Mouse (Mus musculus) heart, embryonic 11.5 days (tissue): ENCODE measurements around the gene Kcnip4. TPM values are rescaled to one million over a fixed set of nuclear protein-coding genes. Genes with fewer than 3 reads are reported as not detected.
A peak's percentile ranks its signal among the peaks of the same experiment; 100 is the strongest.

Experiments used
- ATAC-seq: fragments of 200-750 bp; cut with Nextera tagmentation; replicated peaks from 2 replicates; pipeline ENCODE4 v1.8.0; 2017; ENCODE audit warnings: moderate library complexity; ENCODE audit not compliant: insufficient number of reproducible peaks, low FRiP score, low TSS enrichment
- H3K27ac ChIP-seq: fragments of 300-500 bp; sonication (generic); 2 replicates; pipeline ENCODE4 v1.5.1; 2014; ENCODE audit warnings: mild to moderate bottlenecking, low read depth, low read length
- H3K27me3 ChIP-seq: fragments of 300-500 bp; sonication (generic); 2 replicates; pipeline ENCODE4 v1.6.1; 2014; ENCODE audit warnings: mild to moderate bottlenecking, low read length, mixed read lengths; ENCODE audit not compliant: control insufficient read depth, insufficient read depth
- H3K36me3 ChIP-seq: fragments of 300-500 bp; sonication (generic); 2 replicates; pipeline ENCODE4 v1.6.1; 2014; ENCODE audit warnings: mild to moderate bottlenecking, low read length, moderate library complexity, mixed read lengths; ENCODE audit not compliant: control insufficient read depth, insufficient read depth
- H3K4me1 ChIP-seq: fragments of 300-500 bp; sonication (generic); 2 replicates; pipeline ENCODE4 v1.6.1; 2014; ENCODE audit warnings: low read length; ENCODE audit not compliant: control insufficient read depth, insufficient read depth
- H3K4me2 ChIP-seq: fragments of 300-500 bp; sonication (generic); 2 replicates; pipeline ENCODE4 v1.6.1; 2014; ENCODE audit warnings: mild to moderate bottlenecking, moderate library complexity
- H3K4me3 ChIP-seq: fragments of 300-500 bp; sonication (generic); 2 replicates; pipeline ENCODE4 v1.5.1; 2014; ENCODE audit warnings: low read depth, low read length
- H3K9ac ChIP-seq: fragments of 300-500 bp; sonication (generic); 2 replicates; pipeline ENCODE4 v1.6.1; 2014; ENCODE audit warnings: mild to moderate bottlenecking, low read depth, low read length, moderate library complexity
- H3K9me3 ChIP-seq: fragments of 300-500 bp; sonication (generic); replicated peaks from 2 replicates; pipeline ENCODE4 v1.6.1; 2016; ENCODE audit warnings: low read length; ENCODE audit not compliant: control insufficient read depth
- WGBS: fragments of 180-500 bp; shearing (Covaris S2); extraction: QIAGEN DNeasy Blood & Tissue Kit; methylation state at CpG from one replicate; pipeline ENCODE4 v1.1.7; 2014; ENCODE audit not compliant: insufficient replicate concordance; 5-methylcytosine and 5-hydroxymethylcytosine counted together
- polyA plus RNA-seq: library from polyadenylated mRNA; unstranded; fragments of >200 nt; fragmentation: Nextera tagmentation; extraction: Ambion mirVana; gene quantifications from 2 replicates; pipeline ENCODE4 v1.2.1, GENCODE M21; 2014

The Kcnip4 gene
- polyA plus RNA-seq, 1 experiment from 2014 or later: 0.63 TPM

DNA sequence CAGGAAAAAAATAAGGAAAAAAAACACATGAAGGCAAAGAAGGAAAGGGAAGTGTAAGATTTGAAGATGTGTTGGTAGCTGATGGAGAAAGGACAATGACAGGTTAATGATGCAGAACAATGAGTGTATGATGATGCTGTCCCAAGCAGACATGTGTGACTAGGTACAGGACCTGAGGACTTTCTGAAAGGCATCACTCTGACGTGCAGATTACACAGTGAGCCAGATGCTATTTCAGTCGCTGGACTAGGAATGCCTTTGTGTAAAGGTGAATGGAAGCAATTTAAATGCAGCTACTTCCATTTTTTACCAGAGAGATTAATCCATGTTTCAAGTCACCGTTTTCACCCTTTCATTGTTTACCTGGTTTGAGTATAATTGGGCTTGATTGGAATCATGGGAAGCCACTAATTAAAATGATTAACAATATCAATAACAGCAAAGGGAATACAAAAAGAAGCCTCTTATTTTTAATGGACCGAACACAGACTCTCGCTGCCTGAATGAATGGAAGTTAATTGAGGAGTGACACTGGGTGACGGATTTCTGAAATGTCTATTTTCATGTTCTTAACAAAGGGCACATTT lies 483.4 kb downstream of the Kcnip4 start:
- WGBS: 65% methylated on average over 6 of the region's 6 CpGs

DNA sequence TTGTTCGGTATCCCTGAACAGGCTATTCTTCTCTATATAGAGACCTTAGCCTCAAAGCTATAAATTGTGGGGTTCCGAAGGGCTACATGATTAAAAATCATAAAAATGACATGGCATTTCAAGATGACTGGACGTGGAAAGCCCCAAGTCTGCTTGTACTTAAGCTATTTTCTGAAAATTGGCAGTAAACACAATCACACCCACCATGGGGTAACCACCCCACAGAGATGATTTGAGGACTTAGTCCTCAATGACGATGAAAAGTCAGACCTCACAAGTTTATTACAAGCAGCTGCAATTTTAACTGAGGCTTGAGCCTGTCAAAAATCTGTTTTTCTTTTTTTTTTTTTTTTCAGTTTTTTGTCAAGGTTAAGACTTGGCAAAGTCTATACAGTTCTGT lies 527.3 kb downstream of the Kcnip4 start:
- H3K36me3 ChIP-seq: no peaks in the 10 kb centered on the region
- no peak overlapping the region for H3K4me3 ChIP-seq
- ATAC-seq: no peak
- no peak overlapping the region for H3K9ac ChIP-seq
- WGBS: 73% methylated on average over 4 of the region's 4 CpGs
- no peaks in the 10 kb centered on the region for H3K9me3 ChIP-seq
- no peak overlapping the region for H3K27ac ChIP-seq
- H3K27me3 ChIP-seq: no peaks in the 10 kb centered on the region
- no peak overlapping the region for H3K4me2 ChIP-seq
- H3K4me1 ChIP-seq: no peaks in the 10 kb centered on the region

More for the DNA sequence above, 483.4 kb downstream of the Kcnip4 start:
- no peak for ATAC-seq
- Histone ChIP-seq H3K9me3 (no peaks in the 10 kb centered on the region), H3K9ac (no peak overlapping the region), H3K27me3 (no peaks in the 10 kb centered on the region), H3K27ac (no peak overlapping the region), H3K36me3 (no peaks in the 10 kb centered on the region), H3K4me3 (no peak overlapping the region), H3K4me1 (no peaks in the 10 kb centered on the region), H3K4me2 (no peak overlapping the region)

DNA sequence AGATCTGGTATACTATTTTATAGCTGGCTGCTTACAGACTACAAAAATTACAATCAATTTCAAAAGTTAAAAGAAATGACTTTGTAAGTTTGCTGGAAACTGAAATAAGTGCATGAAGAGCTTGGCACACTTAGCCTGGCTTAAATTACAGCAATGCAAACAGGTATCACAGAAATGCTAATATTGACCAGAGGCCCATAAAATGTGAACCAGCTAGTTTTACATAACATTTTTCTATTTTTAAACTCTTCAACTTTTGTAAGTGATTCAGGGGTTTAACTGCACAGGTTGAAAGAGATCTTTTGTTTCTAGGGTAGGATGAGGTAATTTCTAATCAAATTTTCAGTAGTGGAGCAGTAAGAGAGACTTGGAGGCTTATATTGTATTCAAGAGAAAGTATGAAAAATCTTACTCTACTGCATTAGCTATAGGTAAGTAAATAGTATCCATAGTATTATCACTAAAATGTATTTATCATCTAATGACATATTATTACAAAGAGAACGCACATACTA lies 535.5 kb downstream of the Kcnip4 start:
- H3K36me3 ChIP-seq: no peaks in the 10 kb centered on the region

DNA sequence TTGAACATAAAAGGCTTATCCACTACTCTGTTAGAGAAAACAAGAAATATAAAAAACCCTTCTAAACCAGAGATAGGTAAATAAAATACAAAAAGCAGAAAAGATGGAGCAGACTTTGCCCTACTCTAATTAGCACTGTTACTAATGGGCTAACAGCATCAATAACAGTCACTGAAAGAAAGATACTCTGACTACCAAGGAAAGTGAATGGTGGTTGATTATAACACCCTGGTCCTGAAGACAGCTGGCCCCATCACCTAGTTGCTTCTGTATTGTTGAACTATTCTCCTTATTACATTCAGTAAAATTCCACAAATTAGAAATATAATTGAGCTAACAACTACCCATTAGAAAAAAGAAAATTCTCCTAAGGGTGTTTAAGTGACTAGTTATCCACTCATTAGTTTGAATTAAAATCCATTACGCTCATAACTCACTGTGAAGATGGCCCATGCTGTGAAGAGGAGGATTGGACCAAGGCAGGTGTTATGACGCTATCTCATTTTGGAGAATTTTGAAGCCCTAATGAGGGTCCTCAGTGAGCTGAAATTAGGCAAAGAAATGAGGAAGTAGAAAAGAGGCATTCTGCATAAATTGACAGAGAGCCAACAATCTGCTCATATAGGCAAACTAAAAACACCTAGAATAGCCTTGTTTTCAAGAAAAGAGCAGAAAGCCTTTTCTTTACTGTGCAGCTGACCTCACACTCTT lies 582.2 kb downstream of the Kcnip4 start:
- Histone ChIP-seq H3K27me3 (no peaks in the 10 kb centered on the region), H3K4me2 (no peak overlapping the region), H3K4me1 (no peaks in the 10 kb centered on the region), H3K9ac (no peak overlapping the region), H3K36me3 (no peaks in the 10 kb centered on the region), H3K4me3 (no peak overlapping the region), H3K27ac (no peak overlapping the region), H3K9me3 (no peaks in the 10 kb centered on the region)
- whole genome bisulfite sequencing: 85% methylated on average over 2 of the region's 2 CpGs
- ATAC-seq: no peak

More for the DNA sequence above, 535.5 kb downstream of the Kcnip4 start:
- H3K27me3 ChIP-seq: no peaks in the 10 kb centered on the region
- no peak overlapping the region for H3K9ac ChIP-seq
- H3K9me3 ChIP-seq: no peaks in the 10 kb centered on the region
- no peak overlapping the region for H3K27ac ChIP-seq
- WGBS: 72% methylated on average over 1 of the region's 1 CpGs
- no peaks in the 10 kb centered on the region for H3K4me1 ChIP-seq
- H3K4me3 ChIP-seq: no peak overlapping the region
- no peak for ATAC-seq
- H3K4me2 ChIP-seq: no peak overlapping the region

DNA sequence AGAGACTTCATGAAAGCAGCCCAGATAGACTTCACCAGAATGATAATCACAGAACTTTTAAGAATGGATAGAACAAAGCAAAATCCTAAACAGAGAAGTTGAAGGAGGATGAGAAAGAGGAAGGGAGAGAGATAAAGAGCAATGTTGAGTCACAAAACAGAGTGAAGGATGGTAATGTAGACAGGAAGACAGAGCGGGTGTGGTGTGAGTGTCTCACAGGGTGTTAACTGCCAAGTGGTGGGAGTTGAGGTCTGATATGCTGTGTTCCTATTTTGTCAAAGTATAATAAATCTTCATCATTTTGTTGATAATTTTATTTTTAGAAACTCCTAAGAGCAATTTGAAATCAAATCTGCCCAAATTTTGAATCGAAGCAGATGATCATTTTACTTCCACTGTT lies 592.8 kb downstream of the Kcnip4 start:
- no peaks in the 10 kb centered on the region for H3K4me1 ChIP-seq
- H3K4me3 ChIP-seq: no peak overlapping the region
- H3K9ac ChIP-seq: no peak overlapping the region
- no peak for ATAC-seq
- no peaks in the 10 kb centered on the region for H3K36me3 ChIP-seq
- no peaks in the 10 kb centered on the region for H3K27me3 ChIP-seq
- WGBS: 81% methylated on average over 2 of the region's 2 CpGs
- H3K9me3 ChIP-seq: no peaks in the 10 kb centered on the region
- H3K4me2 ChIP-seq: no peak overlapping the region
- no peak overlapping the region for H3K27ac ChIP-seq

DNA sequence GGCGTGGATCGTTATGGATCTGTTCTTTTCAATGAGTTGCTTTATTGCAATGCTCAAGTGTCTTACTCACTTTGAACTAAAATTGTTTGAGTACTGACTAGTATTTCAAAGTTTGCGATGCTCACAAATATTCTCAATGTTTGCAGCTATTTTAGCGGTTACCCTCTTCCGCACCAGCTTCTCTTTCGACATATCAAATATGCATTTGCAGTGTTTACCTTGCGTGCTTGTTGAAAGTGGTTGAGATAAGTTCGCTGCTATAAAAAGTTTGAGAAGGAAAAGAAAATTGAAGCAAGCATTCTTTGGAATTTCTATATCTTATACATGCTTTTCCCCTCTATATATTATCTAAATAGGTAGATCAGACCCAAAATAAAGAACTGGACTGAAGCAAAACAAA lies 634.5 kb downstream of the Kcnip4 start:
- peak overlapping the region; percentile 67 for H3K4me2 ChIP-seq
- no peaks in the 10 kb centered on the region for H3K4me1 ChIP-seq
- 70% methylated on average over 8 of the region's 8 CpGs for WGBS
- H3K9ac ChIP-seq: no peak overlapping the region
- H3K27me3 ChIP-seq: no peaks in the 10 kb centered on the region
- peak overlapping the region; percentile 28; the same call in 1 of the 2 replicates for H3K4me3 ChIP-seq
- no peaks in the 10 kb centered on the region for H3K9me3 ChIP-seq
- ATAC-seq: no peak
- no peak overlapping the region for H3K27ac ChIP-seq
- H3K36me3 ChIP-seq: no peaks in the 10 kb centered on the region

DNA sequence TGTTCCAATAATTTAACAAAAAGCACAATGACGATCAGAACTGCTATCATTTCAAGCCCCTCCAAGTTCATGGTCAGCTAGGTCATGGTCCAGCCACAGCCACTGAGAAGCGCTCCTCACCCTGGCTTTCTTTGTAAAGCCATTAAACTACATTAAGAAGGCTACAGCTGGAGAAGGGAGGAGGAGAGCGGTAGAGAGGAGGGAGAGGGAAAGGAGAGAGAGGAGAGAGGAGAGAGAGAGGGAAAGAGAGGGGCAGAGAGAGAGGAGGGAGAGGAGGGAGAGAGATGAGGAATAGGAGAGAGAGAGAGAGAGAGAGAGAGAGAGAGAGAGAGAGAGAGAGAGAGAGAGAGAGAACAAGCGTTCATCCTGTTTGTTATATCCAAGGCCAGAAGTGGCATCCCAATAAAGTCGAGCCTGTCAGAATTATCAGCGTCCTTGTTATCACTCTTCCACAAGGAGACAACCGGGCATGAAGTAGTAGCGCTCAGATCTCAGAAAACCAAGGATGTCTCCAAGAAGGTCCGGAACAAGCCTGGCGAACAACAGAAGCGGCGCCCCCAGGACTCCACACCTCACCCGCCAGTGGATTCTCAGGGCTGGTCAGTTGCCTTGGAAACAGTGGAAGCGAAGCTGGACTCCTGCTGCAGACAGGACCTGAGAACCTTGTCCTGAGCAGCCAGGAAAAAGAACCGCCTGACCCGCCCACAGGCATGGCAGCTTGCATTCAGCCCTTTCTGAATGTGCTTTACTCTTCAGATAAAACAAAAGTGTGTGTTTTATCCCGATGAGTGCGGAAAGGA lies 635.1 kb downstream of the Kcnip4 start:
- Histone ChIP-seq H3K36me3 (no peaks in the 10 kb centered on the region), H3K9me3 (no peaks in the 10 kb centered on the region), H3K4me1 (no peaks in the 10 kb centered on the region), H3K27ac (no peak overlapping the region), H3K4me3 (peak overlapping the region; percentile 28), H3K4me2 (peak overlapping the region; percentile 67), H3K27me3 (no peaks in the 10 kb centered on the region), H3K9ac (0 out of 2 replicates have a peak overlapping the region, but pooled peaks have one; percentile 34)
- 9% methylated on average over 18 of the region's 18 CpGs for WGBS
- peak; percentile 46; the same call in 1 of the 2 replicates for ATAC-seq

DNA sequence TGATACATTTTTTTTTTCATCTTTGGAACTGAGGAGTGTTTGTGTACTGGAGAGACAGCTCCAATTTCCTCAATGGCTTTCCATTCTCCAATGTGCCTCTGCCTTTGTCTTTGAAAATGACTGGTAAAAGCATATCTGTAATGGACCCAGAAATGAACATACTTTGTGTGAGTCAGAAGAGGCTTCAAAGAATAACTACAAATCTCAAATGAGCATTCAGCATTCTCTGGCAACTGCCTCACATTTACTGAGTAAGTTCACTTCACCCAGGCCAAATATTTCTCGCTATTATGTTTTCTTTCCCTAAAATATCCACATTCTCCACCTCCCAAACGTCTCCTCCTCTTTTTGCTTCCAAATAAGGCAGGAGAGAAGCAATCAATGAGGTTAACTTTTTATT lies 646.6 kb downstream of the Kcnip4 start:
- Histone ChIP-seq H3K27me3 (no peaks in the 10 kb centered on the region), H3K4me2 (no peak overlapping the region), H3K9ac (no peak overlapping the region), H3K9me3 (no peaks in the 10 kb centered on the region), H3K4me3 (no peak overlapping the region), H3K36me3 (no peaks in the 10 kb centered on the region), H3K4me1 (no peaks in the 10 kb centered on the region), H3K27ac (no peak overlapping the region)
- no peak for ATAC-seq
- 66% methylated on average over 2 of the region's 2 CpGs for WGBS
